Mouse (Mus musculus): ENCODE data around the gene Spsb1. TPM values are rescaled to one million over a fixed set of nuclear protein-coding genes. Genes with fewer than 3 reads are reported as not detected.
A peak's percentile ranks its signal among the peaks of the same experiment; 100 is the strongest.

Gene Spsb1
- polyA plus RNA-seq, 1 experiment from 2014 or later = 9.5 TPM

DNA sequence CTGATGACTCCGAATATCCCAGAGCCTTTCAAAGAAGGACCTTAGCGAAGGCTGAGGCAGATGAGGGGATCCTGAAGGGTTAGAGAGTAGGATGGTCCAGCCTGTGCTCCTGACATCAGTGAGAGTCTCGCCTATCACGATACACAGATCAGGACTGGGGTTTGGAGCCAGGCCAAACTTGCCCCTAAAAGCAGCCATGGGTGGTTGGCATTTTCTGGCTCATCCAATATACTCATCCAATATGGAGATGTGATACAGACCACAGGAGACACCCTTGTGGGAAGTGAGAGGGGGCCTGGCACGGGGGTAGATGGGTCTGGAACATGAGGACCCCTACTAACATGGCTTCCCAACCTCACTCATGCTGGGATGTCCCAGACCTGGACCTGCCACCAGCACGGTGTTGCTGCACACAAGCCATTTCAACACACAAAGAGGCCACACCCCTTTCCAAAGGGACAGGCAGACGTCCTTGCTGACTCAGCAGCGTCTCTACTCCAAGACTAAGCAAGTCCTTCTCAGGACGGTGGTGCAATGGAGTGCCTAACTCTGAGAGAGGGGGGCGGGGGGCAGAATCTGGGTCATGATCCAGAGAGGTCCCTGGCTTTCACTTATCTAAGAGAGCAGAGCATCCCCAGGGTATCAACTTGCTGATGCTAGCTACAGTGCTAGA, 49.4 kb downstream of the Spsb1 start:
- Histone ChIP-seq H3K27me3 (no peaks in the 10 kb centered on the region), H3K4me3 (no peak overlapping the region), H3K27ac (replicated peaks) (no peak overlapping the region), H3K4me2 (no peak overlapping the region), H3K9me3 (no peaks in the 10 kb centered on the region), H3K4me1 (replicated peaks) (peaks cover 35% of the 10 kb centered on the region), H3K36me3 (peaks cover 7% of the 10 kb centered on the region), H3K9ac (no peak overlapping the region)
- ATAC-seq (ENCODE audit: low read depth) = no peak
- WGBS = 92% methylated on average over 10 of the region's 10 CpGs

DNA sequence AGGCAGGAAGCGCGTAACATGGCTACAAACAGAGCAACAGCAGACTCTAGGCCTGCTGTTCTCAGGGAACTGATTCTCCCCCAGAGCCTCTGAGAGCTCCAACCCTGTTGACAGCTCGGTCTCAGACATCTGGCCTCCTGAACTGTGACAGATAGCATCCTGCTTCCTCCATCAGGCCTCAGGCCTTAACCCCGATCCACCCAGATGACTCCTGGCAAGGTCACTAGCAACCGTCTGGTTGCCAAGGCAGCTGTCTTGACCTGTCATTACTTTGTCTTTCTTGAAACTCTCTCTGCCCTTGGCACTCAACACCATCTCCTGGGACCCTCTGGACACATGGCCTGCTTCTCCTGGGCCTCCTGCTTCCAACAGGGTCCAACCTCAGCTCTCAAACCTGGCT, 51.8 kb downstream of the Spsb1 start:
- H3K27ac ChIP-seq (replicated peaks) = no peak overlapping the region
- H3K4me2 ChIP-seq = no peak overlapping the region
- no peak overlapping the region for H3K9ac ChIP-seq
- H3K36me3 ChIP-seq = peaks cover 7% of the 10 kb centered on the region
- peaks cover 30% of the 10 kb centered on the region for H3K4me1 ChIP-seq (replicated peaks)
- H3K9me3 ChIP-seq = no peaks in the 10 kb centered on the region
- 65% methylated on average over 5 of the region's 5 CpGs for whole genome bisulfite sequencing
- H3K27me3 ChIP-seq = no peaks in the 10 kb centered on the region
- no peak for ATAC-seq (ENCODE audit: low read depth)
- H3K4me3 ChIP-seq = no peak overlapping the region

DNA sequence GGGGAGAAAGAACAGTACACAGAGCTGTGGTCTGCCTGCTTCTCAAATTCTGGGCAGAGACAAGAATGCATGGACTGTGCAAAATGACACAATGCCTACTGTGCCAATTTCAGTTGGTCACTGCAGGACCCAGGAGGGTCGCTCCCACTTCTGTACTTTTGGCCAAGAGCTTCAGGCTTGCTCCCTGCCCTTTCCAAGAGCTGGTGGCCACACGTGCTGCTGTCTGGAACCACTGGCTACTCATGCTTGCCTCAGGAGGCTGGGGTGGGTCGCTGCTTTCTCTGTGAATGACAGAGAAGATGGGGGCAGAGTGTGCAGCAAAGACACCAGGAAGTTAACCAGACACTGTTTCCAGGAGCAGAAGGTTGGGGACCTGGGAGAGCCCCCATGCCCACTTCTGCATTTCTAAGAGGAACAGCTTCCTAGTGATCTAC, 53.5 kb downstream of the Spsb1 start:
- no peak for ATAC-seq (ENCODE audit: low read depth)
- H3K9ac ChIP-seq = no peak overlapping the region
- H3K4me2 ChIP-seq = no peak overlapping the region
- H3K36me3 ChIP-seq = peaks cover 4% of the 10 kb centered on the region
- H3K4me3 ChIP-seq = no peak overlapping the region
- WGBS = 80% methylated on average over 3 of the region's 3 CpGs
- no peaks in the 10 kb centered on the region for H3K27me3 ChIP-seq
- no peak overlapping the region; the same call in 1 of the 2 replicates for H3K27ac ChIP-seq (replicated peaks)
- H3K4me1 ChIP-seq (replicated peaks) = peaks cover 16% of the 10 kb centered on the region
- no peaks in the 10 kb centered on the region for H3K9me3 ChIP-seq

DNA sequence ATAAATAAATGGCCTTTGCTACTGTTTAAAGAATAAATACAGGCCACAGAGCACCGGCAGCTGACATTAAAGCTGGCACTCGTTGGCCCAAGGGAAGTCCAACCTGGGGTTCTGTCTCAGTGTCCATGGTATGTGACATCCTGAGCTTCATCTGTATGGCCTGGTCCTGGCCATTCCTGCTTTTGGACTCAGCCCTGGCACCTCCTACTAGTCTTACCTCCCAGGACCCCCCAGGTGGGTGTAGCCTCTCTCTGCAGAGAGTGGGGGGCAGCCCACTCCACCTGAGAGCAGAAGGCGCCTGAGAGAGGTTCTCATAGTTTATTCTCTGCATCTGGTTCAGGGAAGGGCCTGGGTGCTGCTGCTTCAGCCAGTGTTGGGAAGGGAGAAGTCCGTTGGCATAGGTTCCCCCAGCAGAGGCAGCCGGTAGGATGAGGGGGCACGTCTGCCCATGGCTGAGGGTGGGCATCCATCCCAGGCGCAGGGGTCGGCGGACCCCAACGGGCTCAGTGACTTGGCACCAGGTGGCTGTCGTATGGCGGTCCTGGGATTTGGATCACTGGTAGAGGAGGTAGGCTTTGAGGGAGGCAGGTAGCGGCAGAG, 57.1 kb downstream of the Spsb1 start:
- 89% methylated on average over 13 of the region's 13 CpGs for WGBS

DNA sequence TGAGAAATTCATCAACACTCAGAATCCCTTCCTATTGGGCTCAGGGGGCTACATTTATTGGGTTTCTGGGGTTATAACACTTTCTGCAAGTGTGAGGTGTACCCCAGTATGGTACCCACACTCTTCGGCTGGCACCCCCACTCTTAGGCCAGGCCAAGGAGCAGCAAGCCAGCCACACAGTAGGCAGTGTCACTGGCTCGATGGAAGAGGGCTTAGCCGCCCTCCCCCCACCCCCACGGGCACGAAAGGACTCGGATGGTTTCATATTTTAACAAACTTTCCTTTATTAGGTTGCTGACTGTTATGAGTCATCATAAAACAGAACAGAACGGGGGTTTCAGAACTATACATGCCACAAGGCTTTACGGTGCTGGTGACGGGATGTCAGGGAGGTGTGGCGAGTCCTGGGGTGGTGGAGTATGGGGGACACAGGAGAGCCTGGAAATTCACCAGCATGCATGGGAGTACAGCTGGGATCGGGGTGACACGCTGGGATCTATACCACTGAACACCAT, 58.8 kb downstream of the Spsb1 start:
- 76% methylated on average over 12 of the region's 12 CpGs for WGBS
- H3K4me3 ChIP-seq = no peak overlapping the region
- no peaks in the 10 kb centered on the region for H3K9me3 ChIP-seq
- no peaks in the 10 kb centered on the region for H3K36me3 ChIP-seq
- no peak overlapping the region for H3K27ac ChIP-seq (replicated peaks)
- peaks cover 48% of the 10 kb centered on the region for H3K4me1 ChIP-seq (replicated peaks)
- H3K4me2 ChIP-seq = no peak overlapping the region
- no peaks in the 10 kb centered on the region for H3K27me3 ChIP-seq
- no peak overlapping the region for H3K9ac ChIP-seq
- ATAC-seq (ENCODE audit: low read depth) = no peak

More for the DNA sequence above, 57.1 kb downstream of the Spsb1 start:
- H3K4me1 ChIP-seq (replicated peaks) = peaks cover 44% of the 10 kb centered on the region
- H3K9me3 ChIP-seq = no peaks in the 10 kb centered on the region
- H3K9ac ChIP-seq = no peak overlapping the region
- H3K36me3 ChIP-seq = no peaks in the 10 kb centered on the region
- H3K27me3 ChIP-seq = no peaks in the 10 kb centered on the region
- H3K27ac ChIP-seq (replicated peaks) = no peak overlapping the region
- no peak for ATAC-seq (ENCODE audit: low read depth)
- no peak overlapping the region for H3K4me2 ChIP-seq
- no peak overlapping the region for H3K4me3 ChIP-seq

DNA sequence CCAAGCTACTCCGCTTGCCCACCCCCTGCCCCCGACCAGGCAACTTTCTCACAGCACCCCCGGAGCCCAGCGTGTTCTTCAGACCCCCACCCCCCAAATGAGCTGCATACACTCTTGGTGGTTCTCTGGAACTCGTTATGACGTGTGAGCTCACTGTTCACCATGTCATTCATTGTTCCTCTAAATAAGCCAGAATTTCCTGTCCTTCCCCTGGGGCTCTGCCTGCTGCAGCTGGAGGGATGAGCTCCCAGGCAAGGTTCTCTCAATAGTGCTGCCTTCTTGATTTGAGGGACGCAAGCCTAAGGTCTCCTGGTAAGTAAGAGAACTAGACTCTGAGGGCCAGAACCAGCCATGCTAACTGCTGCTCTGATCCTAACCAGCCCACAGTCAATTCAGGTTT, 59.6 kb downstream of the Spsb1 start:
- H3K4me3 ChIP-seq = no peak overlapping the region
- no peaks in the 10 kb centered on the region for H3K36me3 ChIP-seq
- no peaks in the 10 kb centered on the region for H3K9me3 ChIP-seq
- H3K4me1 ChIP-seq (replicated peaks) = peaks cover 50% of the 10 kb centered on the region
- no peak for ATAC-seq (ENCODE audit: low read depth)
- H3K9ac ChIP-seq = no peak overlapping the region
- no peak overlapping the region for H3K4me2 ChIP-seq
- 61% methylated on average over 7 of the region's 7 CpGs for WGBS
- H3K27me3 ChIP-seq = no peaks in the 10 kb centered on the region
- H3K27ac ChIP-seq (replicated peaks) = peak overlapping the region; percentile 81; the same call in 1 of the 2 replicates

DNA sequence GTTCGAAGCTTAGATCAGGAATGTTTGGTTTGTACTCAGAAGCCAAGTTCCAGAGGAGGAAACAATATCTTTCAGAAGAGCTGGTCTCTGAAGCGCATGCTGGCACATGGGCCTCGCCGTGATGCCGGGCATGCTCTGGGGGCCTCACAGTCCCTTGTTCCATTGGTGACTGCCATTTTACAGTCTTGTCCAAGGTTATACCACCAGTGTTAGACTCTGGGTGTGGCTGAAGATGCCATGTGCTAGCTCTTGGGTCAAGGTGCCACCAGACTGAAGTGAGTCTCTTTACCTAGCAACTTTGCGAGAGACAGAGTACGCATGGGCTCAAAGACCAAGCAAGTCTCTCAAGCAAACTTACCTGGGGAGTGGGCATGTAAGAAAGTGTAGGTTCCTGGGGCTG, 60.5 kb downstream of the Spsb1 start:
- Histone ChIP-seq H3K4me2 (no peak overlapping the region), H3K36me3 (no peaks in the 10 kb centered on the region), H3K27ac (replicated peaks) (peak overlapping the region; percentile 81), H3K27me3 (no peaks in the 10 kb centered on the region), H3K4me3 (no peak overlapping the region), H3K4me1 (replicated peaks) (peaks cover 60% of the 10 kb centered on the region), H3K9ac (no peak overlapping the region), H3K9me3 (no peaks in the 10 kb centered on the region)
- 74% methylated on average over 7 of the region's 7 CpGs for WGBS
- no peak for ATAC-seq (ENCODE audit: low read depth)

DNA sequence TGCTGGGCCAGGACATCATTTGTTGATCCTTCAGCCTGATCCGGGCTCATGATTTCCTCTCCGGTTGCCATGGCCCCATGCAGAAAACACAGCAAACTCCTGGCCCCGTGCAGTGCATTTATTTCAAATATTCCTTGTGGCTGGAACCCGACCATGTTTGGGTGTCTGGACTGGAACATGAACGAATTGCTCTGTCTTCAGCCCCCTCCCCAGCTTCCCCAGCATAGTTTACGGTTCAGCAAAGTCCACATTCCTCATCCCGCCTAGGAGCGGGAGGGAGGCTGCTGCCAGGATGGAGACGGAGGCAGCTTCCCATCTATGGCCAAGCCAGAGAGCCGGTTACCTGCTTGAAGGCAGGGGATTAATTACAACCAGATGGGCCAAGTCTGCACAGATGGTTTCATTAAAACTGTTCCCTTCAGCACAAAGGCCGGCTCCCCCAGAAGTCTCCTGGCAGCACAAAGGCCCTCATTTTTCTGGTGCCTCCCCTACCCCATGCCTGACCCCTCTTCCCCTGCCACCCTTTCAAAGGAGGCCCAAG, 61.2 kb downstream of the Spsb1 start:
- H3K4me2 ChIP-seq = no peak overlapping the region
- no peaks in the 10 kb centered on the region for H3K9me3 ChIP-seq
- peak overlapping the region; percentile 81 for H3K27ac ChIP-seq (replicated peaks)
- H3K27me3 ChIP-seq = no peaks in the 10 kb centered on the region
- ATAC-seq (ENCODE audit: low read depth) = peak; percentile 59
- no peak overlapping the region for H3K4me3 ChIP-seq
- 9% methylated on average over 11 of the region's 11 CpGs for WGBS
- H3K9ac ChIP-seq = no peak overlapping the region
- H3K4me1 ChIP-seq (replicated peaks) = peaks cover 64% of the 10 kb centered on the region
- no peaks in the 10 kb centered on the region for H3K36me3 ChIP-seq

DNA sequence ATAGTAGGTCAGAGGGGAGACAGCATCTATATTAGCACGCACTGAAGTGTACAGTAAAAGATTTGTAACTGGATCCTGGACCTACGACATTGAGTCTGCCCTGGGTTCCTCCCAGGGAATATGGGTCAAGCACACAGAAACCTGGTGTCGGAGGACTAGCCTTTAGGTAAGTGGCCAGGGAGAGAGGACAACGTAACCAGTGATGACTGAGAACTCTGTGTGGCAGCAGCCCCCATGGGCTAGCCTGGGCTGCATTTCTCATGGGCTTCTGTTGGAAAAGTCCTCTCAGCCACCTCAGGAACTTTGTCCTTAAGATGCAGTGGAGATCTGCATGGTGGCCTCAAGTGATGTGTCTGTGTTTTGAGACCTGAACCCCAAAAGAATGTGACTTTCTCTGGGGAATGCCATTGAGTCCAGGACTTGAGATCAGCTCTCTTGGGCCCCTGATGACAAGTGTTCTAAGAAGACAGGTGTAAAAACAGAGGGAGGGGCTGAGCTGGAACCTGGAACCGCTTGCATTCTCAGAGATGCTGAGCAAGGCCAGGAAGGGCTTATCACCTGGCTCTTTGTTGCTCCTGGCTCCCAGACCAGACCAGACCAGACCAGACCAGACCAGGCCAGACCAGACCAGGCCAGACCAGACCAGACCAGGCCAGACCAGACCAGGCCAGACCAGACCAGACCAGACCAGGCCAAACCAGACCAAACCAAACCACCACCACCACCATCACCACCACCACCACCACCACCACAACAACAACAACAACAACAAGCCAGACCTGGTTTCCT, 63.5 kb downstream of the Spsb1 start:
- Histone ChIP-seq H3K4me3 (no peak overlapping the region), H3K4me2 (no peak overlapping the region), H3K4me1 (replicated peaks) (peaks cover 73% of the 10 kb centered on the region), H3K36me3 (no peaks in the 10 kb centered on the region), H3K9ac (no peak overlapping the region), H3K27me3 (no peaks in the 10 kb centered on the region), H3K27ac (replicated peaks) (no peak overlapping the region), H3K9me3 (no peaks in the 10 kb centered on the region)
- no peak for ATAC-seq (ENCODE audit: low read depth)
- WGBS = 86% methylated on average over 5 of the region's 5 CpGs

DNA sequence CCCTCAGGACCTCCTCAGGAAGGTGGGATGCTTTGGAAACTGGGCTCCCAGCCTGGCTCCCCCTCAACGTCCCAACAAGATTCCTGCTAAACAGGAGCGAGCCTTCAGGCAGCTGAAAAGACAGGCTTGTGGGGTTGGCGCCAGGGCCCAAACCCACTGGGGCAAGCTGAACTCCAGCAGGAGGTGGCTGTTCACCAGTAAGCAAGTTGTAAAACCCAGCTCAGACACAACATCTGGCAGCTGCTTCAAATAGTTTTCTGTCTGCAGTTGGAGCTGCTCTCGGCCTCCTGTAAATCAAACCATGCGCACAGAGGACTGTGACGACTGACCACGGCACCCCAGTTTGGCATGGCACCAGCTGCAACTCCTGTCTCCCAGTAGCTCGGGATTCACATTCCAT, 64.3 kb downstream of the Spsb1 start:
- H3K27ac ChIP-seq (replicated peaks) = peak overlapping the region; percentile 52
- ATAC-seq (ENCODE audit: low read depth) = no peak

DNA sequence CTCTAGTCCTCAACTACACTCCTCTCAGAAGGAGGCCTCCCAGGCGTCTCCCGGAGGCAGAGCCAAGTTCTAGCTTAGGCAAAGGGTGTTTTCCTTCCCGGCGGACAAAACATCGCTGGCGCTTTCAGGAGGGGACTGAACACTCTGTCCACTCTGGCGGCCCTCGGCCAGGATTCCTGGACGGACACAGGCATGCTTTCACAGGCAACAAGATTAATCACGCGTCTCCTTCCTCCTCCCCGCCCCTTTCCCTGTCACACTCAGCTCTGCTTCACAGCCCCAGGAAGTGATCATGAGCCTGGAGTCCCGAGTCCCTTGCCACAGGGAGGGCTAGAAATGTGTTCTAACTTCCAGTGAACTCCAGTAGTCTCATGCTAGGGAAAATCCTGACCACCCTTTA, 65.0 kb downstream of the Spsb1 start:
- H3K9ac ChIP-seq = no peak overlapping the region
- no peak overlapping the region for H3K4me3 ChIP-seq
- peak overlapping the region; percentile 52 for H3K27ac ChIP-seq (replicated peaks)
- no peak for ATAC-seq (ENCODE audit: low read depth)
- H3K4me2 ChIP-seq = no peak overlapping the region
- H3K27me3 ChIP-seq = no peaks in the 10 kb centered on the region
- H3K36me3 ChIP-seq = no peaks in the 10 kb centered on the region
- WGBS = 21% methylated on average over 13 of the region's 13 CpGs
- no peaks in the 10 kb centered on the region for H3K9me3 ChIP-seq
- H3K4me1 ChIP-seq (replicated peaks) = peaks cover 60% of the 10 kb centered on the region

More for the DNA sequence above, 64.3 kb downstream of the Spsb1 start:
- H3K27me3 ChIP-seq = no peaks in the 10 kb centered on the region
- no peaks in the 10 kb centered on the region for H3K9me3 ChIP-seq
- peaks cover 67% of the 10 kb centered on the region for H3K4me1 ChIP-seq (replicated peaks)
- no peak overlapping the region for H3K4me2 ChIP-seq
- no peaks in the 10 kb centered on the region for H3K36me3 ChIP-seq
- no peak overlapping the region for H3K4me3 ChIP-seq
- H3K9ac ChIP-seq = no peak overlapping the region
- 35% methylated on average over 8 of the region's 8 CpGs for WGBS
